Mouse (Mus musculus) CH12.LX (cell line): ENCODE measurements around the gene Prss38. TPM values are rescaled to one million over a fixed set of nuclear protein-coding genes. Genes with fewer than 3 reads are reported as not detected.

Experiments
- DNase-seq: peaks from one replicate; pipeline ENCODE4 v3.0.0-alpha.2; 2013; ENCODE audit errors: extremely low read depth
- H3K27ac ChIP-seq: 2 replicates; pipeline ENCODE4 v1.5.1; 2012; ENCODE audit warnings: low read depth, mild to moderate bottlenecking, control low read depth, moderate library complexity; ENCODE audit not compliant: insufficient read depth
- H3K27me3 ChIP-seq: replicated peaks from 2 replicates; pipeline ENCODE3; 2012; ENCODE audit warnings: inconsistent platforms
- H3K36me3 ChIP-seq, 2 experiments: replicated peaks in 1 of 2; 2 replicates each; pipeline versions ENCODE3 to v1.6.1; 2012; ENCODE audit warnings: inconsistent platforms in 1 of 2, low read length in 1 of 2, mild to moderate bottlenecking in 1 of 2, mixed read lengths in 1 of 2, moderate library complexity in 1 of 2; ENCODE audit not compliant: control insufficient read depth in 1 of 2, insufficient read depth in 1 of 2
- H3K4me1 ChIP-seq, 2 experiments: 2 replicates each; pipeline ENCODE4 v1.6.1; 2012; ENCODE audit warnings: inconsistent platforms in 1 of 2, moderate library complexity in 1 of 2; ENCODE audit not compliant: insufficient read depth in 2 of 2, control insufficient read depth in 1 of 2
- H3K4me2 ChIP-seq: 2 replicates; pipeline ENCODE4 v1.6.1; 2012; ENCODE audit warnings: low read depth, mild to moderate bottlenecking, control low read depth; ENCODE audit not compliant: poor library complexity, insufficient read depth, severe bottlenecking
- H3K4me3 ChIP-seq, 3 experiments: fragments of 150-350 bp in 1 of 3; sonication (generic) in 1 of 3; replicated peaks in 1 of 3; 2 replicates each; pipeline versions ENCODE3 to v1.5.1; 2011 to 2012; ENCODE audit warnings: low read depth in 2 of 3, low read length in 2 of 3, mild to moderate bottlenecking in 2 of 3, moderate library complexity in 2 of 3, control low read depth in 1 of 3, improper control_type of control experiment in 1 of 3, inconsistent platforms in 1 of 3, mixed read lengths in 1 of 3; ENCODE audit not compliant: poor library complexity in 1 of 3
- H3K79me2 ChIP-seq: replicated peaks from 2 replicates; pipeline ENCODE4 v1.6.1; 2012; ENCODE audit warnings: mild to moderate bottlenecking, moderate library complexity; ENCODE audit not compliant: control insufficient read depth, poor library complexity, insufficient read depth, severe bottlenecking; ENCODE audit errors: extremely low read depth
- H3K9ac ChIP-seq: 2 replicates; pipeline ENCODE4 v1.6.1; 2012; ENCODE audit warnings: low read depth, mild to moderate bottlenecking, control low read depth, moderate library complexity; ENCODE audit not compliant: insufficient read depth
- H3K9me3 ChIP-seq: replicated peaks from 2 replicates; pipeline ENCODE3; 2012; ENCODE audit warnings: low read length, inconsistent platforms, mixed read lengths
- BHLHE40 ChIP-seq: IDR thresholded peaks from 2 replicates; pipeline ENCODE4 v1.6.1; 2011; ENCODE audit warnings: mild to moderate bottlenecking, low read depth, low read length, improper control_type of control experiment
- CHD1 ChIP-seq: IDR thresholded peaks from 2 replicates; pipeline ENCODE4 v1.6.1; 2012; ENCODE audit warnings: low read depth, low read length, improper control_type of control experiment, inconsistent platforms
- E2F4 ChIP-seq: IDR thresholded peaks from 2 replicates; pipeline ENCODE4 v1.6.1; 2011; ENCODE audit warnings: low read depth, low read length, improper control_type of control experiment; ENCODE audit not compliant: insufficient replicate concordance
- ELF1 ChIP-seq: IDR thresholded peaks from 2 replicates; pipeline ENCODE4 v1.6.1; 2014; ENCODE audit warnings: low read depth, mild to moderate bottlenecking, inconsistent platforms, low read length, improper control_type of control experiment
- EP300 ChIP-seq: IDR thresholded peaks from 2 replicates; pipeline ENCODE4 v1.6.1; 2011; ENCODE audit warnings: low read length, improper control_type of control experiment
- ETS1 ChIP-seq: conservative IDR thresholded peaks from 2 replicates; pipeline ENCODE4 v1.6.1; 2012; ENCODE audit warnings: low read depth, mild to moderate bottlenecking, inconsistent platforms, low read length, improper control_type of control experiment, moderate library complexity
- GABPA ChIP-seq: IDR thresholded peaks from 2 replicates; pipeline ENCODE4 v1.6.1; 2012; ENCODE audit warnings: low read depth, low read length, improper control_type of control experiment, inconsistent platforms; ENCODE audit not compliant: insufficient replicate concordance
- HCFC1 ChIP-seq: IDR thresholded peaks from 2 replicates; pipeline ENCODE4 v1.6.1; 2012; ENCODE audit warnings: low read depth, mild to moderate bottlenecking, inconsistent platforms, low read length, improper control_type of control experiment
- IRF4 ChIP-seq: IDR thresholded peaks from 2 replicates; pipeline ENCODE4 v1.6.1; 2014; ENCODE audit warnings: low read depth, mild to moderate bottlenecking, inconsistent platforms, low read length, improper control_type of control experiment
- KAT2A ChIP-seq: IDR thresholded peaks from 2 replicates; pipeline ENCODE4 v1.6.1; 2012; ENCODE audit warnings: low read length, improper control_type of control experiment, inconsistent platforms; ENCODE audit not compliant: insufficient replicate concordance
- MAZ ChIP-seq: IDR thresholded peaks from 2 replicates; pipeline ENCODE4 v1.6.1; 2012; ENCODE audit warnings: low read depth, mild to moderate bottlenecking, inconsistent platforms, low read length, improper control_type of control experiment, moderate library complexity
- MYC ChIP-seq: IDR thresholded peaks from 2 replicates; pipeline ENCODE4 v1.6.1; 2011; ENCODE audit warnings: low read depth, mild to moderate bottlenecking, improper control_type of control experiment, low read length
- NELFE ChIP-seq: IDR thresholded peaks from 2 replicates; pipeline ENCODE4 v1.6.1; 2011; ENCODE audit warnings: low read depth, low read length, improper control_type of control experiment
- NRF1 ChIP-seq: IDR thresholded peaks from 2 replicates; pipeline ENCODE4 v1.6.1; 2014; ENCODE audit warnings: low read depth, mild to moderate bottlenecking, inconsistent platforms, low read length, improper control_type of control experiment, moderate library complexity
- POLR2A ChIP-seq: IDR thresholded peaks from 2 replicates; pipeline ENCODE4 v1.6.1; 2011; ENCODE audit warnings: low read depth, mild to moderate bottlenecking, improper control_type of control experiment, low read length
- RAD21 ChIP-seq: IDR thresholded peaks from 2 replicates; pipeline ENCODE4 v1.6.1; 2011; ENCODE audit warnings: low read depth, mild to moderate bottlenecking, low read length, improper control_type of control experiment, moderate library complexity
- RCOR1 ChIP-seq: conservative IDR thresholded peaks from 2 replicates; pipeline ENCODE4 v1.6.1; 2012; ENCODE audit warnings: low read depth, mild to moderate bottlenecking, inconsistent platforms, low read length, improper control_type of control experiment
- TBP ChIP-seq: conservative IDR thresholded peaks from 2 replicates; pipeline ENCODE4 v1.6.1; 2011; ENCODE audit warnings: low read depth, low read length, improper control_type of control experiment
- TCF12 ChIP-seq: IDR thresholded peaks from 2 replicates; pipeline ENCODE4 v1.6.1; 2014; ENCODE audit warnings: low read depth, mild to moderate bottlenecking, inconsistent platforms, low read length, improper control_type of control experiment
- UBTF ChIP-seq: IDR thresholded peaks from 2 replicates; pipeline ENCODE4 v1.6.1; 2012; ENCODE audit warnings: low read depth, mild to moderate bottlenecking, inconsistent platforms, low read length, improper control_type of control experiment, moderate library complexity
- ZNF384 ChIP-seq: IDR thresholded peaks from 2 replicates; pipeline ENCODE4 v1.6.1; 2012; ENCODE audit warnings: low read depth, low read length, improper control_type of control experiment, inconsistent platforms
- dilution Hi-C: fragments of 300-500 bp; cut with MboI; formaldehyde crosslinking; loops from 2 replicates; pipeline ENCODE4 v1.14.3; 2020; ENCODE audit warnings: low sequenced_read_pairs; ENCODE audit not compliant: extremely low pct_unique_long_range_greater_than_20kb, extremely low pct_ligation_motif_present
- in situ Hi-C: fragments of 300-500 bp; cut with MboI; formaldehyde crosslinking; loops from 3 replicates; pipeline ENCODE4 v1.14.3; 2019; ENCODE audit warnings: low sequenced_read_pairs, low pct_ligation_motif_present, low pct_unique_long_range_greater_than_20kb, mixed read lengths
- polyA plus RNA-seq: library from polyadenylated mRNA; unstranded; fragments of >175 nt; gene quantifications from 2 replicates; pipeline ENCODE4 v1.2.1, GENCODE M21; 2012; ENCODE audit warnings: low read depth; ENCODE audit not compliant: insufficient read length
- total RNA-seq, 2 experiments: library from RNA; depleted of rRNA; stranded (reverse); fragments of 300-350 nt in 1 of 2; fragments of >200 nt in 1 of 2; gene quantifications; 2 replicates each; pipeline ENCODE4 v1.2.3; 2012 to 2014

The Prss38 gene
- total and polyA plus RNA-seq, 3 experiments = not detected

GRCm38 (mm10) chr11:59324777-59325176 is 50.7 kb downstream of the Prss38 start:
- TF ChIP-seq TBP = no peak
- no peak for TF ChIP-seq IRF4
- TF ChIP-seq NRF1 = no peak
- no peak for TF ChIP-seq EP300
- TF ChIP-seq GABPA = no peak
- no peak for TF ChIP-seq RCOR1
- TF ChIP-seq E2F4 = no peak
- TF ChIP-seq CHD1 = no peak
- Histone ChIP-seq H3K27me3 (peaks cover 90% of the 10 kb centered on the region), H3K4me2 (no peak overlapping the region), H3K9me3 (peaks cover 14% of the 10 kb centered on the region), H3K9ac (no peak overlapping the region), H3K4me1 (no peaks in the 10 kb centered on the region), H3K4me3 (no peak overlapping the region), H3K36me3 (no peaks in the 10 kb centered on the region), H3K27ac (no peak overlapping the region), H3K79me2 (no peaks in the 10 kb centered on the region)
- DNase-seq = no peak
- dilution Hi-C loops (no loop called here), in situ Hi-C loops (no loop called here)

DNA sequence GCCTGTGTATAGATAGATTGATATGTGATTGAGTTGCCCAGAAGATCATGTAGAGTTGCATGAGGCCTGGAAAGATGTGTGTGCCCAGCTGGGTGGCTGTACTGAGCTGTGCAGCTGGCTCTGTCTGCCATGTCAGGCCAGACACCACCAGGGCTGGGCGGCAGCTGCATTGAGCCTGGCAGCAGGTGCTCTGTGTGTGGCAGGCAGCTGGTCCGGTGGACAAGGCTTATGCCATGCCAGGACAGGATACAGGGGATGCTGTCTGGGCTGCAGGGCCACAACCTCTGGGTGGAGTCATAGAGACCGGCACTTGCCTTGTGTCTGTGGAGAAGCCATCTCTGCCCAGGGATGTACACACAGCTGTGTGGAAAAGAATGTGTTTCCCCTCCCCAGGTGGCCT is 52.5 kb downstream of the Prss38 start:
- Histone ChIP-seq H3K9me3 (peaks cover 14% of the 10 kb centered on the region), H3K9ac (no peak overlapping the region), H3K27ac (no peak overlapping the region), H3K79me2 (no peaks in the 10 kb centered on the region), H3K36me3 (no peaks in the 10 kb centered on the region), H3K4me2 (no peak overlapping the region)
- no peak for DNase-seq
- dilution Hi-C loops = no loop called here
- no peak for TF ChIP-seq KAT2A
- TF ChIP-seq MAZ = no peak
- no peak for TF ChIP-seq ZNF384
- no peak for TF ChIP-seq HCFC1
- TF ChIP-seq ELF1 = no peak
- no peak for TF ChIP-seq GABPA
- TF ChIP-seq RAD21 = no peak
- TF ChIP-seq UBTF = no peak
- TF ChIP-seq RCOR1 = no peak
- no peak for TF ChIP-seq NELFE
- no peak for TF ChIP-seq MYC
- no peak for TF ChIP-seq E2F4
- no peak for TF ChIP-seq ETS1
- TF ChIP-seq TCF12 = no peak
- no peak for TF ChIP-seq BHLHE40
- no peak for TF ChIP-seq POLR2A
- TF ChIP-seq, all 38 proteins: peak for 0
- Histone ChIP-seq H3K27me3 (peaks cover 92% of the 10 kb centered on the region), H3K4me1 (no peaks in the 10 kb centered on the region), H3K4me3 (no peak overlapping the region)
- in situ Hi-C loops = no loop called here

Other genes with a start within 250 kb of the Prss38 start
- gene Obscn, start 239.3 kb downstream of the Prss38 start, total RNA-seq (2012; rRNA removed) = 0.13 and 0.17 TPM in 2 replicates
- gene Obscn, start 239.3 kb downstream of the Prss38 start, total RNA-seq (2014; rRNA removed) = 0.08 and 0.13 TPM in 2 replicates
- 0.09 and 0.14 TPM in 2 replicates for gene Obscn, start 239.3 kb downstream of the Prss38 start, polyA plus RNA-seq
- gene Iba57, start 211.9 kb downstream of the Prss38 start, total RNA-seq (2012; rRNA removed) = 7.5 and 7.9 TPM in 2 replicates
- gene Iba57, start 211.9 kb downstream of the Prss38 start, total RNA-seq (2014; rRNA removed) = 3.6 and 4.0 TPM in 2 replicates
- gene Iba57, start 211.9 kb downstream of the Prss38 start, polyA plus RNA-seq = 4.6 and 5.1 TPM in 2 replicates
- gene Gjc2, start 192.4 kb downstream of the Prss38 start, total RNA-seq (2012; rRNA removed) = 0.08 TPM in 1 of 2 replicates, not detected in the other
- 0.13 TPM in 1 of 2 replicates, not detected in the other for gene Gjc2, start 192.4 kb downstream of the Prss38 start, total RNA-seq (2014; rRNA removed)
- gene Gjc2, start 192.4 kb downstream of the Prss38 start, polyA plus RNA-seq = not detected in 2 replicates
- gene Guk1, start 183.4 kb downstream of the Prss38 start, total RNA-seq (2012; rRNA removed) = 148 and 149 TPM in 2 replicates
- gene Guk1, start 183.4 kb downstream of the Prss38 start, total RNA-seq (2014; rRNA removed) = 130 and 148 TPM in 2 replicates
- gene Guk1, start 183.4 kb downstream of the Prss38 start, polyA plus RNA-seq = 111 and 139 TPM in 2 replicates
- gene Mrpl55, start 173.2 kb downstream of the Prss38 start, total RNA-seq (2012; rRNA removed) = 74.4 and 80.4 TPM in 2 replicates
- 81.1 and 92.9 TPM in 2 replicates for gene Mrpl55, start 173.2 kb downstream of the Prss38 start, total RNA-seq (2014; rRNA removed)
- gene Mrpl55, start 173.2 kb downstream of the Prss38 start, polyA plus RNA-seq = 72.0 and 88.2 TPM in 2 replicates
- 15.3 and 18.2 TPM in 2 replicates for gene 2310033P09Rik, start 167.3 kb downstream of the Prss38 start, total RNA-seq (2012; rRNA removed)
- gene 2310033P09Rik, start 167.3 kb downstream of the Prss38 start, total RNA-seq (2014; rRNA removed) = 7.9 and 8.6 TPM in 2 replicates
- gene 2310033P09Rik, start 167.3 kb downstream of the Prss38 start, polyA plus RNA-seq = 44.1 and 50.2 TPM in 2 replicates
- 509 and 590 TPM in 2 replicates for gene Arf1, start 147.4 kb downstream of the Prss38 start, total RNA-seq (2012; rRNA removed)
- 475 and 498 TPM in 2 replicates for gene Arf1, start 147.4 kb downstream of the Prss38 start, total RNA-seq (2014; rRNA removed)
- 680 and 733 TPM in 2 replicates for gene Arf1, start 147.4 kb downstream of the Prss38 start, polyA plus RNA-seq
- gene Wnt3a, start 84.9 kb downstream of the Prss38 start, total RNA-seq (2012; rRNA removed) = not detected in 2 replicates
- gene Wnt3a, start 84.9 kb downstream of the Prss38 start, total RNA-seq (2014; rRNA removed) = not detected in 2 replicates
- gene Wnt3a, start 84.9 kb downstream of the Prss38 start, polyA plus RNA-seq = not detected in 2 replicates
- not detected in 2 replicates for gene Wnt9a, start 68.7 kb downstream of the Prss38 start, total RNA-seq (2012; rRNA removed)
- gene Wnt9a, start 68.7 kb downstream of the Prss38 start, total RNA-seq (2014; rRNA removed) = not detected in 2 replicates
- not detected in 2 replicates for gene Wnt9a, start 68.7 kb downstream of the Prss38 start, polyA plus RNA-seq
- gene Jmjd4, start 74.4 kb upstream of the Prss38 start, total RNA-seq (2012; rRNA removed) = 10.2 and 14.0 TPM in 2 replicates
- gene Jmjd4, start 74.4 kb upstream of the Prss38 start, total RNA-seq (2014; rRNA removed) = 9.5 and 9.6 TPM in 2 replicates
- 14.3 and 15.7 TPM in 2 replicates for gene Jmjd4, start 74.4 kb upstream of the Prss38 start, polyA plus RNA-seq
- 81.8 and 101 TPM in 2 replicates for gene Snap47, start 75.5 kb upstream of the Prss38 start, total RNA-seq (2012; rRNA removed)
- 101 and 102 TPM in 2 replicates for gene Snap47, start 75.5 kb upstream of the Prss38 start, total RNA-seq (2014; rRNA removed)
- gene Snap47, start 75.5 kb upstream of the Prss38 start, polyA plus RNA-seq = 93.9 and 95.9 TPM in 2 replicates
- gene Zfp867, start 96.8 kb upstream of the Prss38 start, total RNA-seq (2012; rRNA removed) = 4.1 and 4.9 TPM in 2 replicates
- 7.1 and 7.2 TPM in 2 replicates for gene Zfp867, start 96.8 kb upstream of the Prss38 start, total RNA-seq (2014; rRNA removed)
- 4.6 and 5.6 TPM in 2 replicates for gene Zfp867, start 96.8 kb upstream of the Prss38 start, polyA plus RNA-seq
- 30.6 and 49.9 TPM in 2 replicates for gene Zkscan17, start 151.1 kb upstream of the Prss38 start, total RNA-seq (2012; rRNA removed)
- gene Zkscan17, start 151.1 kb upstream of the Prss38 start, total RNA-seq (2014; rRNA removed) = 8.9 and 9.8 TPM in 2 replicates
- 31.5 and 36.8 TPM in 2 replicates for gene Zkscan17, start 151.1 kb upstream of the Prss38 start, polyA plus RNA-seq
- 0.04 TPM in 1 of 2 replicates, not detected in the other for gene Nlrp3, start 165.9 kb upstream of the Prss38 start, total RNA-seq (2012; rRNA removed)
- gene Nlrp3, start 165.9 kb upstream of the Prss38 start, total RNA-seq (2014; rRNA removed) = not detected in 2 replicates
- not detected in 2 replicates for gene Nlrp3, start 165.9 kb upstream of the Prss38 start, polyA plus RNA-seq
- not detected in 2 replicates for gene Olfr222, start 200.6 kb upstream of the Prss38 start, total RNA-seq (2012; rRNA removed)
- not detected in 2 replicates for gene Olfr222, start 200.6 kb upstream of the Prss38 start, total RNA-seq (2014; rRNA removed)
- gene Olfr222, start 200.6 kb upstream of the Prss38 start, polyA plus RNA-seq = not detected in 2 replicates
- not detected in 2 replicates for gene Olfr223, start 217.6 kb upstream of the Prss38 start, total RNA-seq (2012; rRNA removed)
- gene Olfr223, start 217.6 kb upstream of the Prss38 start, total RNA-seq (2014; rRNA removed) = not detected in 2 replicates
- not detected in 2 replicates for gene Olfr223, start 217.6 kb upstream of the Prss38 start, polyA plus RNA-seq